Mouse (Mus musculus) hindlimb bud, embryonic 11.5 days (tissue): ENCODE data around the gene Pdilt.
"Not testable (repeated sequence)": the region's sequence is repeated elsewhere in the genome, so short reads cannot be mapped to it uniquely, and the experiment has no call there.

Experiments
- DNase-seq: peaks from one replicate; pipeline ENCODE4 v3.0.0-alpha.2; 2012; ENCODE audit warnings: low read depth, low spot score; ENCODE audit errors: extremely low spot score

Gene Pdilt

DNA sequence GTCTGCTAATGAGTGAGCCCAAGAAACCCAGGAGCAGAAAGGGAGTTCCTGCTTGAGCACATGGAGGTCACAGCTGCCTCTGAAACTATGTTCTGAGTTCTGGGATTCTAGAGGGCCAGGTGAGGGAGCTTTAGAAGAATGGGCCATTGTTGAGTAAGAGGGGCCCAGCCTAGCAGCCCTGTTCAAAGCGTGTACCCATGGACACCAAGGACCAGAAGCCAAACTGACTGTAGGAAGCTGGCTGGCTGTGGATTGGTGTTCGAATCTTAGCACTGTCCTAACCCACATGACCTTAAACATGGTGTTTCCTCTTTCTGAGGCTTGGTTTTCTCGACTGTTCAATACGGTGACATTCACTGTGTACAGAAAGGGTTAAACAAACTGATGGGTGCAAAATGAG lies at the start of gene Pdilt:
Pdilt (minus strand) TSS at position 101 of the 400 bp plus-strand sequence.
- DNase-seq, result no peak

DNA sequence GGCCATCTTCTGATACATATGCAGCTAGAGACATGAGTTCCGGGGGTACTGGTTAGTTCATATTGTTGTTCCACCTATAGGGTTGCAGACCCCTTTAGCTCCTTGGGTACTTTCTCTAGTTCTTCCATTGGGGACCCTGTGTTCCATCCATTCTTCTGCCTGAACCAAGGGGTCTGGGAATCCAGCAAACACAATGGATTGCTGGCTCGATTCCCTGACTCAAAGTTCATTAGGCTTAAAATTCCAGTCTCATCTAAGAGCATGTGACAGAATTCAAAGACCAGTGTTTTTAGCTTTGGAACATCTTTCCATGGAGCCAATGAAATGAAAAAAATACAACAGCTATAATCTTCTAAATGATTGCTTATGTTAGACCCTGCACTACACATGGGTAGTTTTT lies 39.2 kb upstream of the Pdilt start:
- DNase-seq, result not testable (repeated sequence)

DNA sequence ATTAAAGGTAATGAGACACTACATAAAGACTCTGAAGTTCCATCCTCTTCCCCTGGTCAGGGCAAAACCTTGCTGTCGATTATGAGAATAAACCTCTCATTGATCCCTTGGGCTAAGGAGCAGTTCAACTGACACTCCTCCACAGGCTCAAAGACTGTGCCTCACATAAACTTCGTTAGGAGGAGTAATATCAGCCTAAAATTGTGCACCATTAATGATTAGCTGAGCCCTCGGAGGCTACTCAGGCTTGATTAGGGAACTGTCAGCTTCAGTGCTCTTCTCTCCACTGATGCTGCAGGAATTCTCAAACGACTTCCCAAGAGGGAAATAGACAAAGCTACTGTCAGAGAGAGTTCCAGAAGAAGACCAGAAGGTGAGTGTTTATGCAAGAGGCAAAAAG lies 38.2 kb upstream of the Pdilt start:
- no peak for DNase-seq

DNA sequence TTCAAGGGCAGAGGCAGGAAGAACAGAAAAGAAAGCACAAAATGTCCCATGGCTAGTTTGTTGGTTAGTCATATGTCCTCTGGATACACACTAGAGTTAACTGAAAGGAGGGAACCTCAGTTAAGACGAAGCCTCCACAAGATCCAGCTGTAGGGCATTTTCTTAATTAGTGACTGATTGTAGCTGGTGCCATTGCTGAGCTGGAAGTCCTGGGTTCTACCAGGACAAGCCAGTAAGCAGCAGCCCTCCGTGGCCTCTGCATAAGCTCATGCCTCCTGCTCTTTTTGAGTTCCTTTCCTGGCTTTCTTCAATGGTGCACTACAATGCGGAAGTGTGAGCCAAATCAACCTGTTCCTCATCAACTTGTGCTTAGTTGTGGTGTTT lies 37.2 kb upstream of the Pdilt start:
- DNase-seq, result no peak

DNA sequence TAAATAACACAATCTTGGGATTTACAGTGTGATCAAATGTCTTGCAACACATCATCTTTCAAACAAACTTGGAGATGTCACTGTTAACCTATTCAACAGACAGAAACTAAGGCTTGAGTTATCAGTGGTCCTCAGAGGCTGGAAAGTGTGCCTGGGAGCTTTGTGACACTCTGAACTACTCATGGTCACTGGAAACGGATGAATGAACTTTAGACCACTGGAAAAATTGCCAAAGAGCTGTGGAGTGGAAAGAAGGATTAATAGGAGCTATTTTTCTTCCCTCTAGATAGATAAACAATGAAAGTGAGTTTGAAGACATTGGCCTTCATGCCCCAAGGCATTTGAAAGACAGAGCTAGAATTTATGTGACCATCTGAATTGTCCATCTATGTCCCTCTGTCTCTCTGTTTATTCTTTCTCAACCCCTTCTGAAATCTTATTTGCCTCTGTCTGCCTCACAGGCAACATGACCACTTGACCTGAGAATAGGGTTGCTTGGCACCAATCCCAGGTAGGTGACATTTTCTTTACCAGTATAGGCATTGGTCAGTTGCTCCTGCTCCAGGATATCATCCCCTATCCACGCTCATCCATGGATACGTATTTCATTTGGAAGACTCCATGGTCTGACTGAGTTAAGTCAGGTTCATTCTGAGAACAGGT lies 36.6 kb upstream of the Pdilt start:
- DNase-seq, result no peak

DNA sequence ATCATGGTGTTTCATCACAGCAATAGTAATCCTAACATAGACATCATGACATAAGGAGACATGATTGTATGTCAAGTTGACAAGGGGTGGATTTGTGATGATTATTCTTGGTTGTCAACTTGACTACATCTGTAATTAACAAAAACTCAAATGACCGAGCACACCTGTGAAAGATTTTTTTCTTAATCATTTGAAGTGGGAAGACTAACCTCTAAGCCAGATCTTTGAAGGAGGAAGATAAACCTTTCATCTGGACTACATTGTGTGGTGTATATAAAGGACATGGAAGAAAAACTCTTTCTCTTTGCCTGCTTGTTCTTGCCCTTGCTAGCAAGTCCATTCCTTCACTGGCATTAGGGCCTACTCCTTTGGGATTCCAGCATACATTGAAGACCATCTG lies 30.8 kb upstream of the Pdilt start, which contains the start of gene Acsm2:
Acsm2 (plus strand) TSS at position 301 of the 400 bp plus-strand sequence.
- DNase-seq, result no peak

DNA sequence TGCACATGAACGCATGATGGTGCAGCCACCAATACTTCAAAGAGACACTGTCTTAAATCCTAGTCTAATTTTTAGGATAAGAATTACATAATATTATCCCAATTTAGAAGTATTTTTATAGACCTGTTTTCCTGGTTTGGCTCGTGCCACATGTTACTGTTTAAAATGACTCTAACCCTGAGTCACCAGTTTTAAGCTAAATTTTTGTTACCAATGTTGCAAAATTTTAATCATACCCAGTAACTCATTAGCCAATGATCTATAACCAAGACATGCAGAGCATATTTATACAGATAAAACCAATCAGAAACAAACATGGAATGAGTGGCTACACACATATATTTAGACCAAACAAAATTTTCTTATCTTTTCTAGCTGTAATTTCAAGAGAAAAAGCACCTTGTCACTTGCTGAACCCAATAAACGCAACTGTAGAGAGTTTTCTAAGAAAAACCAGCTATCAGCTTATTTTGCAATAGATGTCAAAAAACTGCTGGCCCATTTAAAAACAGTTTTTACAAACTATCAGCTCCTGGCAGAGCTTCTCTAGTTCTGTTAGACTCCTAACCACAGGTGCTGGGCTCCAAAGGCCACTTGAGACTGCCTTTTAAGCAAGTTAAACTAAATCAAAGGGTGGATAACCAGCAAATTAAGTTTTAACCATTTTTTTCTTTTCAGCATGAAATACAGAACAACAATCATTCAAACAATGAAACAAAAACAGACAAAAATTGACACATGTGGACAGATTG lies 27.4 kb upstream of the Pdilt start:
- DNase-seq, result no peak

DNA sequence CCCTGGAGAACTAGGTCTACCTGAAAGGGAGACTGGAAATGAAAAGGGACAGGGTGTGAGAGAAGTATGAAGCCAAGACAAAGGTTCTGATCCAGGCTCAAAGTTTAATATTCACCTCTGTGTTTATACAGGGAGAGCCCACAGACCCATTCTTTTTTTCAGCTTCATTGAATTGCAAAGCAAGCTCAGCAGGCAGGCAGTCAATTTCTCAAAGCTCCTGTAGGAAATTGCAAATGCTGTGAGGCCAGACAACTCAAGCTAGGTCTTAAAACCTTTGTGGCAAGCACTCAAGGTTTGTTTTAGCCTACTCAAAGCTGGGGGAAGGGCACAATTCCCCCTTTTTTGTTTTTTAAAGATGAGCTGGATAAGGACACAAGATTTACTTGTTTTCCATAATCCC lies 22.3 kb upstream of the Pdilt start:
- DNase-seq, result no peak

DNA sequence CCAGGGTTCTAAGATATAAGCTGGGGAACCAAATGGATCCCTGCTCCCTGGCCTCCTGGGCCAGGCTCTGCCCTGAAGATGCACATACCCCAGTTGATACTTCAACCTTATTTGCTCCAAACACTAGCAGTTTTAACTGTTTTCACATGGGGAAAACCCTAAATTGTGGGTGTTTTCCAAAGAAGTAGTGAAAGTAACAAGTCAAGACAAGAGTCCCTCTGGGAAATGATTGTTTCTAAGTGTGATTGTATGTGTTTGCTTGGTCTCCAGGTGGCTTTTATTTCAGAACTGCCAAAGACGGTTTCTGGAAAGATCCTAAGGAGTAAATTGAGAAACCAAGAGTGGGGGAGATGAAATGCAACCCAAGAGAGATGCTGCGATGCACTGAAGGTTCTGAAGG lies 19.2 kb upstream of the Pdilt start:
- no peak for DNase-seq

DNA sequence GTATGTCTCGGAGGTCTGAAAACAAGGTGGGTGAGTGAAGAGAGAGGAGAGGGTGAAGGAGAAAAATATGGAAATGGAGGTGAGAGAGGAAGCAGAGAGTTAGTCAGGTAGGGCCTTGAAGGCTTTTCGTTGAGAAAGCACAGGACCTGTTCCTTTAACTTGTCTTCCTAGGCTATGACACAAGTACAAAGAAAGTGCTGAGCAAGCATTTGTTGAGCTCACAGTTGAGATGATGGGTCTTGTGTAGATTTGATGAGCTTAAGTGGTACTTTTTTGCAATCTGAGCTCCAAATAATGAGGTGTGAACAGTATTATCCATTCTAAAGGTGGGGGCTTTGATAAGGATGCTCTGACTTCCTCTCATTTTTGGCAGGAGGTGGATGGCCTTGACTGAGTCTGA lies 11.1 kb upstream of the Pdilt start:
- no peak for DNase-seq

DNA sequence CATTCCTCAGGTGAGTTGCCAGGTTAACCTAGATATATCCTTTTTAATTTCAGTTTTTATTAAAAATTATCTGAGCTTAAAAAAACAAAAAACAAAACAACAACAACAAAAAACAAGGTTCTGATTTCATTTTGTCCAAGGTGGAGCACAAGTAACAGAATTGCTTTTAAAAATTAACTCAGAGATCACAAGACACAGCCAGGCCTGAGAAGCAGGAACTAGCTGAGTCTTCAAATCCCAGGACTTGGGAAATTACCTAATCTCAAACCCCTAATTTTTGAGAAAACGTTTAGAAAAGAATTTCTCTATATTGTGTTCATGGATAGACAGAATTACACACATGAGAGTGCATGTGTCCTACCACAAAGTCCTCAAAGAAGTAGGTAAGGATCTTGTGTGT lies 9.6 kb upstream of the Pdilt start:
- no peak for DNase-seq

DNA sequence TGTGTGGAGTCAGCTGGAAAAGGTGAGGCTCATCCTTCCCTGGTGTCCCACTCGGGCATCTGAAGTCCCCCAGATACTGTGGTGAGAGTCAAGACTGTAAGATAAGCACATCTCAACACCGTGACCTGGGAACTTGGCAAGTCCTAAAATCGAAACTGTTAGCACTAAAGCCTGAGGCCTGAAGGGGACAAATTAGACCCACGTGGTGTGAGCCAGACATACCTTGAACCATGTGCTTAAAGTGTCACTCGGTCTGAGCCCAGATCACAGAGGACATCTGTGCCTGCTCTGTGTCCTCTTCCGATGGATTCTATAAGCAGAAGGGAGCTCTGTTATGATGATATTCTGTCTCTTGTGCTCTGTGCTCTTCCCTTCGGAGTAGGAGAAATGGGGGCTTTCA lies 5.3 kb upstream of the Pdilt start:
- DNase-seq, result no peak

DNA sequence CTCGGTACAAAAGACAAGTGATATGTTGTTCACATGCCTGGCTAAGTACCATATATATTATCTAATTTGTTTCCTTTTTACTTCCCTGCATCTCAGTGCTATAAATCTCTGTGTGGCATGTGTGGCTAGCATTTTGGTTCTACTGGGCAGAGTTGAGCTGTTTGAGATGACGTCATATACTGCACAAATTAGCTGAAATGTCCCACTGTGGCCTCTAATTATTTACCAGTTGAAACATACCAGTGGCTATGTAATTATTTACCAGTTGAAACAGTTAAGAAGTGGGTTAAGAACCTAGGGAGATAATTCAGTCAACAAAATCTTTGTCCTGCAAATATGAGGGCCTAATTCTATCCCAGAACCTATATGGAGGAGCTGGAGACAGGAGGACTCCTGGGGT lies 4.3 kb upstream of the Pdilt start:
- no peak for DNase-seq

DNA sequence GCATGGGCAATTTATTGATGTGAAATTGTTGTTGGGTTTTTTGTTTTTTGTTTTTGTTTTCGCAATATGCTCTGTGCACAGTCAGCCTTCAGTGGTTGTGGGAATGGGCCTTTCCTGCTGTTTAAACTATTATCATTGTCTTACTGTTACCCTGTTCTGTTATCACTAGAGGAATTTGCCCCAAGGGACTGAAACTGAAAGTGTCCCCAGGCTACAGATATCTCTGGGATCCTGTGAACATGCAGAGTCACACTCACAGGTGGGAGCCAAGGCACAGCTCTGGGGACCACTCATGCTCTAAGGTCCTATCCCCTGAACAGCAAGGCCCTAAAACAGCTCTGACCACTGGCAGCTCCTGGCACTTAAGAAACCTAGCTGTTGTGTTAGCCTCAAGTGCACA lies 3.8 kb upstream of the Pdilt start:
- no peak for DNase-seq

DNA sequence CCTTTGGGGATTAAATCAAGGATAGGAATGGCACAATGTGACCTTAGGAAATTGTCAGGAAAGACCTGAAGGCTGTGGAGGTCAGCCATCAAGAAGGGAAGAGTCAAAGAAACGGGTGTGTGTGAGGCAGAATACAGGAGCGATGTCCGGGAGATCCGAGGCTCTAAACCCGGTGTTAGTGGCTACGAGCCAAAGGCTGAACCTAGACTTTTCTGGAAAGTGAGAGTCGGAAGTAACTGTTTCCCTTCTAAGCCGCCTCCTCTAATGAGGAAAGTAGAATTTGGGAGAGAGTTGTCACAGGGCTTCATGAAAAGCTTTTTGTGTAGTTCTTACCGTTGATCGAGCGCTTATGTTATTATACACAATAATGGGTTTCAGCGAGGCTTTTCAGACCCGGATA lies 3.2 kb upstream of the Pdilt start:
- DNase-seq, result no peak

DNA sequence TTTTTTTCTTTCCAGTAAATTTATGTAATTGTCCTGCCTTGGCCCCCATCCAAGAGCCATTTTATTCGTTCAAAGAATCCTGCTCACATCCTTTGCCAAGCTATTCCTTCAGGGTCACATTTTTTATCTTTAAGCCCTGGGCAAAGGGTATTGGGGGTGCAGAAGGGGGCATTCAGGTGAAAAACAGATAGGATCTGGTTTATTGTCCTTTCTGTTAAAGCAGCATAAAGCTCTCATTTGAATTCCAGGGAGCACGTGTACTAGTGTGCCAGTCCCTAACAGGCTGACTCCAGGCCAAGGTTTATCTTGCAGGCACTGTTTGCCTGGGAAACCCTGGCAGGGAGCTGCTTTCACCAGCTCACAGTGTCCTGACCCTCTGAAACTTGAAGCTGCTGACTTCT lies 2.6 kb upstream of the Pdilt start:
- DNase-seq, result no peak

DNA sequence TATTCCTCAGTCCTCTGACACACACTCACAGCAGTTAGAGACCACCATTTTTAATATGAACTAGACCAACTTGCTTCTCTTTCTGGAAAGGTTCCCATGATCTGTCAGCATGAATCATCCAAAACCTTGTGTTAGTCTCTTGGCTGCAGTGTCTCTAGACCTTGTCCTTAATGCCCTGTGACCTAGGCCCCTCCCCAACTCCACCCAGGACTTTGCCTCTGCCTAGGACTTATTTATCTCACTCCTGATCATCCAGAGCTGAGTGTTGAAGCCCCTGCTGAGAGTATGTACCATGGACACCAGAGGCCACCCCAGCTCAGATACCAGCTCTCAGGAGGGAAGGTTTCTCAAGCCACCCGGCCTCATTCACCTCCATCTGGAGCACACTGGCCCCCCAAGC lies 904 bp downstream of the Pdilt start:
- DNase-seq, result no peak

DNA sequence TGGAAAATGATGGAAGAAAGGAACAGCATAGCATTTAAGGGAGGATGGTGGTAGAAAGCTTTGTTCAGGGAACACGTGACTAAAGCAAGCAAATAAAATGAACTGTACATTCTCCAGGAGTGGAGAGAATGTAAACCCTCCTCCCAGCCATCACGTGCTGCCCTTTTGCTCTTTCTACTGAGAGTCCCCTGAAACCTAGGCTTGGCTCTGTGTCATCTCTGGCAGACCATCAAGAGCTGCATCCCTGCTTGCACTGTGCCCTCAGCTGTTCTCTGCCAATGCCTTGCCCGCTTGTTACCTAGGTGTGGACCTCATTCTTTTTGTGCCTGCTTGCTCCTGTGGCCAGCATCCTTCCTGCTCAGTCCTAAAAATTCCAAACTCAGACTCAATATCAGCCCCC lies 1.5 kb downstream of the Pdilt start:
- no peak for DNase-seq

DNA sequence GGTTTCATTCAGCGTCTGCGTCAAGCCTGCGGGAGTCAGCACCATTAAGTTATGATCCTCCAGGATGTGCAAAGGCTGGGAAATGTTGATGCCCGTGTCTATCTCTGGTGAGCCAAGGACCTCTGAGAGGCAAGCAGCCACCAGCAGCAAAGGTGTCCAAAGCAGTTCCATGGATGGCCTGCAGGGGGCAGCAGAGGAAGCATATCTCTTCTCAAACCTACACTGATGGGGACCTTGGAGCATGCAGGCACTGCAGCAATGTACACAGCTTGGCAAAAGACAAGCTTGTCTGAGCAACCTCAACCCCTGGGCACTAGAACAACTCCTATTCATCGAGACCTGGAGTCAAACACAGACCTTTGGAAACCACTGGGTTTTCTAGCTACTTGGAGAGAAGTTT lies 3.6 kb downstream of the Pdilt start:
- DNase-seq, result no peak

DNA sequence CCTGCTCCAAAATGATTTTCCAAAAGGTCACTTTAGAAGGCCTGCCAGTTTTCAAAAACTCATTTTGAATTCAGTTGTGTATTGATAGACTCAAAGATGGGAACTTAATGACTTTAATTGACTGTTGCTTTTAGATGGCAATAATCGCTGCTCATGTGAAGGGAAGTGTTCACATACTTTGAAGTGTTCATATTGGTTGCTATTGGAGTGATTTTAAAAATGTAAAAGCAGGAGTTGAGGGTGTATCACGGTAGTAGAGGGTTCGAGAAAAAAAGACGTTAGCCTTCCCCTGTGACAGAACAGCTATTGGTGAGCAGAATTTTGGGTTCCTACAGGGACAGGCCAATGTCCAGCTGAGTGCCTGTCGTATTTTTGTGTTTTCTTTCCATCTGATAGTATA lies 4.1 kb downstream of the Pdilt start, which contains the start of gene Acsm5:
Acsm5 (plus strand) TSS at position 301 of the 400 bp plus-strand sequence.
- DNase-seq, result no peak

DNA sequence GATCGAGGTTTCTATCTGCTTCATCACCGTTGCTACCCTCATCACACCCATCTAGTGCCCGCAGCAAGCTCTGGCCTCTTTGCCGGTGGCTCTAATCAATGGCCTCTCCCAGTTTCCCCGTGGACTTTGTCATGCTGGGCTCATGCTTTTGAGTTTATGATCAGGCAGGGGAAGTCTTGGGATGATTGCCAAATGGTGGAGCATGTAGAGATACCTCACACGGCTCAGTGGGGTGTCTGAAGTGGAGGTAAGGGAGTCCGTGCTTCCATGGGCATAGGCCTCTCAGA lies 7.1 kb downstream of the Pdilt start:
- no peak for DNase-seq

DNA sequence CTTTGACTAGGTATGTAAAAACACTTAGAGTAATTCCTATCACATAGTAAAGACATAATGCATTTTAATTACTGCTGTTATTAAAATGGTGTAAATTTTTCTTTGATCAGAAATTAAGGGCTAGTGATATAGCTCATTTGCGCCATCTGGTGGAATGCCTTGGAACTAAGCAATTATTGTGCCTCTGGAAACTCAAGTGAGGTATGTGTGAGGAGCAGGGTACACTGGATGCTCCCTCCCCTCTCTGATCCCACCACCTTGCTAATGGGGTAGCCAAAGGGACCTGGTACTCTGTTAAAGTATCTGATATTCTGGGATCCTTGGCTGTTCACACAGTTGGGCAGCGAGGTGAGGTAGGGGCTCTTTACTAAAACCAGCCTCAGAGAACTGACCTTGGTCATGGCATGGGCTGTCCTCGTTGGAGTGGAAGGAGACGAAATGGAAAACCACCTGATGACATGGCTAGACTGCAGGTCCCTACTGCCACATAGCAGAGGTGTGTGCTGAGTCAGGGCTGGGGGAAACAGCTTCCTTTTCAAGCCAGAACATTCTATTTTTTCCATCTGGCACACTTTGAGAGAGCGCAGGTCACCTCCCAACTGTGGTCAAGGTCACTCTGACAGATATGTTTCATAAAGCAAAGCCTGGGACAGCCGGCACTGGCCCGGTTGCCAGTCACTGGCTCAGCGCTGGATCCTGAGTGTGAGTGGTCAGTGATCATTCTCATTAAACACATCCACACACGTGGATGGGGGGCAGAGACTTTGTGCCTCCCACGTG lies 7.6 kb downstream of the Pdilt start:
- DNase-seq, result no peak
